Mouse (Mus musculus) intestine, postnatal 0 days (tissue): Measurements from ENCODE around the gene Pld2. TPM values are rescaled to one million over a fixed set of nuclear protein-coding genes. Genes with fewer than 3 reads are reported as not detected.
"Not testable (repeated sequence)": the region's sequence is repeated elsewhere in the genome, so short reads cannot be mapped to it uniquely, and the experiment has no call there.

Experiments
- ATAC-seq: fragments of 200-750 bp; cut with Nextera tagmentation; 2 replicates; pipeline ENCODE4 v1.8.0; 2017; ENCODE audit warnings: mild to moderate bottlenecking, moderate TSS enrichment, moderate library complexity
- H3K27ac ChIP-seq: fragments of 300-500 bp; sonication (generic); 2 replicates; pipeline ENCODE4 v1.5.1; 2014; ENCODE audit warnings: mild to moderate bottlenecking, low read depth, low read length, moderate library complexity
- H3K27me3 ChIP-seq: fragments of 300-500 bp; sonication (generic); replicated peaks from 2 replicates; pipeline ENCODE4 v1.6.1; 2014; ENCODE audit warnings: low read length, mixed read lengths; ENCODE audit not compliant: control insufficient read depth, insufficient read depth
- H3K36me3 ChIP-seq: fragments of 300-500 bp; sonication (generic); 2 replicates; pipeline ENCODE4 v1.6.1; 2014; ENCODE audit warnings: mild to moderate bottlenecking, moderate library complexity; ENCODE audit not compliant: control insufficient read depth, insufficient read depth
- H3K4me1 ChIP-seq: fragments of 300-500 bp; sonication (generic); replicated peaks from 2 replicates; pipeline ENCODE4 v1.6.1; 2014; ENCODE audit warnings: antibody characterized with exemption, low read length, mixed read lengths; ENCODE audit not compliant: control insufficient read depth, insufficient read depth
- H3K4me2 ChIP-seq: fragments of 300-500 bp; sonication (generic); replicated peaks from 2 replicates; pipeline ENCODE4 v1.6.1; 2014; ENCODE audit warnings: low read depth, mild to moderate bottlenecking, moderate library complexity
- H3K4me3 ChIP-seq: fragments of 300-500 bp; sonication (generic); 2 replicates; pipeline ENCODE4 v1.5.1; 2014; ENCODE audit warnings: low read depth, low read length
- H3K9ac ChIP-seq: fragments of 300-500 bp; sonication (generic); 2 replicates; pipeline ENCODE4 v1.6.1; 2014; ENCODE audit warnings: mild to moderate bottlenecking, low read depth, low read length
- H3K9me3 ChIP-seq: fragments of 300-500 bp; sonication (generic); 2 replicates; pipeline ENCODE4 v1.6.1; 2016; ENCODE audit warnings: mixed run types; ENCODE audit not compliant: control insufficient read depth
- CTCF ChIP-seq: sonication (generic); IDR thresholded peaks from 2 replicates; pipeline ENCODE4 v1.5.1; 2016; ENCODE audit warnings: low read depth, mild to moderate bottlenecking, control low read depth, antibody characterized with exemption, moderate library complexity
- WGBS: fragments of 180-500 bp; shearing (Covaris S2); extraction: QIAGEN DNeasy Blood & Tissue Kit; methylation state at CpG from one replicate; pipeline ENCODE4 v1.1.7; 2014; 5-methylcytosine and 5-hydroxymethylcytosine counted together
- polyA plus RNA-seq: library from polyadenylated mRNA; unstranded; fragments of >200 nt; fragmentation: Nextera tagmentation; extraction: Ambion mirVana; gene quantifications from 2 replicates; pipeline ENCODE4 v1.2.1, GENCODE M21; 2015

Gene Pld2
- polyA plus RNA-seq, 1 experiment from 2014 or later: 5.9 TPM

DNA sequence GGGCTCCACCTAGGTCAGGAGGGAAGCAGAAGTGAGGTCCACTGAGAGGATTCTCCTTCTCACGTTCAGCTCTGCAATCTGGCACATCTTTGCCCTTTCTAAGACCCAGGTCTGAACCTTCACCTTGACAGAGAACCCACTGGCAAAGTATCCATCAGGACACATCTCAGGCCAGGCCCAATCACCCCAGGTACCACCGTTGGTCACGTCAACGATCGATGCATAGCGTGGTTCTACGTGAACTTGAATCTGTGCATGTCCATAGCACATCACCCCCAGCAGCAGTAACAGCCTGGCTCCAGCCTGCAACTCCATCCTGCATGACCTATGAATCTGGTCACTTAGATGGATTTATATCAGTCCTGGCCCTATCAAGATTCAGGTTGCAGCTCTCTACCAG is 25.6 kb upstream of the Pld2 start, which contains the start of gene Vmo1:
Vmo1 (minus strand) TSS at position 329 of the 400 bp plus-strand sequence.
- Histone ChIP-seq H3K27ac (no peak within 1 kb of the TSS), H3K36me3 (peaks cover 3% of the 10 kb centered on the region; the same call in 1 of the 2 replicates), H3K4me2 (no peak within 1 kb of the TSS), H3K4me1 (no peaks in the 10 kb centered on the region), H3K9me3 (no peaks in the 10 kb centered on the region), H3K4me3 (no peak within 1 kb of the TSS), H3K9ac (no peak within 1 kb of the TSS), H3K27me3 (no peaks in the 10 kb centered on the region)
- WGBS: 80% methylated on average over 7 of the region's 7 CpGs
- TF ChIP-seq CTCF: no peak
- no peak for ATAC-seq

DNA sequence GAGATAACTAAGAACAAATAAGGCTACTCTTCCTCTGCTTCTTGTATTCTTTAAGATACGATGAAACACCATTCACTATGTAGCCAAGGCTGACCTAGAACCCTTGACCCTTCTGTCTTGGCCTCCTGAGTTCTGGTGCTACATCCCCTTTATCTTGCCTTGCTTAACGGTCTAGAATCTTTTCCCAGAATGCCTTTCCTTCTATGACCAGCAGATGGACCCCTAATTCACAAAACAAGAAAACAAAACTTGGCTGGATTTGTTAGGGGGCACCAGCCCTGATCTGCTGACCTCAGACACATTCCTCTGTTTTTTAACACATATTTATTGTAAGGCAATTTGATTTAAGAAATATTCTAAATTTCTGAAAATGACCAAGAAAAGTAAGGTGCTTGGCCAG is 23.5 kb upstream of the Pld2 start:
- Histone ChIP-seq H3K4me1 (no peaks in the 10 kb centered on the region), H3K9me3 (no peaks in the 10 kb centered on the region), H3K4me2 (no peak overlapping the region), H3K4me3 (no peak overlapping the region), H3K36me3 (no peaks in the 10 kb centered on the region), H3K27ac (no peak overlapping the region), H3K27me3 (no peaks in the 10 kb centered on the region), H3K9ac (no peak overlapping the region)
- TF ChIP-seq CTCF: peak; percentile 82
- WGBS: 15% methylated on average over 2 of the region's 2 CpGs
- ATAC-seq: no peak

DNA sequence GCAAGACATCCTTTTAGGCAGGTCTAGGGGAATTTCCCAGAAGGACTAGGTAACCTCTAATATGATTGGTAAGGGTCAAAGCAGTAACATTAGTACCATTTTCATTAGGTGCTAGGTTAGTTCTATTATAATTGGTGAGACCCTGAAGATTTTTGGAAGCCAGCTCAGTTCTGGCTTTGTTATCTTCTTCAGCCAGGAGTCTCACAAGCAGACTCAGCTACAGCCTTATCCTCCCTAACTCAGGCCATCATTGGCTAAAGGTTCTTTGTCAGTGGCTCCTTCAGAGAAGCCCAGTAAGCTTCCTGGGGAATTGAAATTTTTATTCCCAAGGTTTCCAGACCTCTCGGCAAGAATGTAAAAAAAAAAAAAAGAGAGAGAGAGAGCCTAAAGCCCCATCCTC is 21.4 kb upstream of the Pld2 start:
- H3K27me3 ChIP-seq: no peaks in the 10 kb centered on the region
- no peak overlapping the region for H3K4me2 ChIP-seq
- no peak overlapping the region for H3K9ac ChIP-seq
- ATAC-seq: no peak
- H3K36me3 ChIP-seq: no peaks in the 10 kb centered on the region
- H3K9me3 ChIP-seq: no peaks in the 10 kb centered on the region
- H3K4me3 ChIP-seq: no peak overlapping the region
- WGBS: 45% methylated on average over 1 of the region's 1 CpGs
- no peaks in the 10 kb centered on the region for H3K4me1 ChIP-seq
- TF ChIP-seq CTCF: no peak
- H3K27ac ChIP-seq: no peak overlapping the region

DNA sequence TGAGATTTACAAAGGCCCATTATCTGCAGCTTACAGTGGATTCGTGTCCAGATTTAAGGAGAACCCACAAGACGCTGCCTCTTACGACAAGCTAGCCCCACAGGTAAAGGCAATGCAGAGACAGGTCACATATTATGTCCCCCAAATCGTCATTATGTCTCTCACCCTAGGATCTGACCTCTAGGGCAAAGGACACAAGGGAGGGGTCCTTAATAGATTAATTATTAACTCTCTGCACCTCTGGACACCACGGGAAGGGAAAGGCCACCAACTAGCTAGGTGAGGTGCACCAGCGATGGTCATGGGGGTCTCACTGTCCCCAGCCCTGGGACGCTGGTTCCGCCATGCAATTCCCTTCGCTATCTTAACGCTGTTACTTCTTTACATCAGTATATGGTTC is 20.9 kb upstream of the Pld2 start, which contains the start of gene Gltpd2:
Gltpd2 (plus strand) TSS at position 274 of the 400 bp plus-strand sequence.
- no peak for ATAC-seq

DNA sequence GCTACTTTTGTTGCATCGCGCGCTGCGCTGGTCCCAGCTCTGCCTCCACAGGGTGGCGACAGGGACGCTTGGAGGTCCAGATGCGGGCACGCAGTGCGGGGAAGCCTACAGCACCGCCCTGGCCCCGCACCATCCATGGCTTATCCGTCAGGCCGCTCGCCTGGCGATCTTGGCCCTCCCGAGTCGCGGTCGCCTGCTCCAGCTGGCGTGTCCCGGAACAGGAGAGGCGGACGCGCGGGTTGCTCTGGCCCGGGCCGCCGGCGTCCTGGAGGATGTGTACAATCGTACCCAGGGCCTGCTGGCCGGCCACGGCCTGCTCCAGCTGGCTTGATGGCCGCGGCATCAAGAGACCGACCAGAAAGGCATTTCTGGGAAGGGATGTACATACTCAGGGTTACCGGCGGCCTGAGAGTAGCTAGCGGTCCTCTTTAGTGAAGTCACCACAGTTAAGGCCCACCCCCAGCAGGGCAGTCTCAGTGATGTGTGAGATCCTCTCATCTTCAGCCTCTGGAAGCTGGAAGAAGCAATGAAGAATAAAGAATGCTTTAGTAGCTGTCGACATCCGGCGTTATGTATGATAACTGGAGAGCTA is 19.6 kb upstream of the Pld2 start:
- ATAC-seq: no peak
- Histone ChIP-seq H3K4me2 (peak overlapping the region; percentile 57), H3K9me3 (no peaks in the 10 kb centered on the region), H3K27ac (peak overlapping the region; percentile 72), H3K36me3 (no peaks in the 10 kb centered on the region), H3K27me3 (no peaks in the 10 kb centered on the region), H3K4me1 (no peaks in the 10 kb centered on the region), H3K9ac (peak overlapping the region; percentile 56), H3K4me3 (peak overlapping the region; percentile 24; the same call in 1 of the 2 replicates)
- peak; percentile 54 for TF ChIP-seq CTCF
- 36% methylated on average over 41 of the region's 41 CpGs for WGBS

More for the DNA sequence above, 20.9 kb upstream of the Pld2 start, which contains the start of gene Gltpd2:
- no peaks in the 10 kb centered on the region for H3K27me3 ChIP-seq
- WGBS: 56% methylated on average over 10 of the region's 10 CpGs
- TF ChIP-seq CTCF: no peak
- H3K9me3 ChIP-seq: no peaks in the 10 kb centered on the region
- H3K4me1 ChIP-seq: no peaks in the 10 kb centered on the region
- peak within 1 kb of the TSS; percentile 72 for H3K27ac ChIP-seq
- peak within 1 kb of the TSS; percentile 56; the same call in 1 of the 2 replicates for H3K9ac ChIP-seq
- H3K36me3 ChIP-seq: no peaks in the 10 kb centered on the region
- H3K4me3 ChIP-seq: peak within 1 kb of the TSS; percentile 24; the same call in 1 of the 2 replicates
- peak within 1 kb of the TSS; percentile 57 for H3K4me2 ChIP-seq

DNA sequence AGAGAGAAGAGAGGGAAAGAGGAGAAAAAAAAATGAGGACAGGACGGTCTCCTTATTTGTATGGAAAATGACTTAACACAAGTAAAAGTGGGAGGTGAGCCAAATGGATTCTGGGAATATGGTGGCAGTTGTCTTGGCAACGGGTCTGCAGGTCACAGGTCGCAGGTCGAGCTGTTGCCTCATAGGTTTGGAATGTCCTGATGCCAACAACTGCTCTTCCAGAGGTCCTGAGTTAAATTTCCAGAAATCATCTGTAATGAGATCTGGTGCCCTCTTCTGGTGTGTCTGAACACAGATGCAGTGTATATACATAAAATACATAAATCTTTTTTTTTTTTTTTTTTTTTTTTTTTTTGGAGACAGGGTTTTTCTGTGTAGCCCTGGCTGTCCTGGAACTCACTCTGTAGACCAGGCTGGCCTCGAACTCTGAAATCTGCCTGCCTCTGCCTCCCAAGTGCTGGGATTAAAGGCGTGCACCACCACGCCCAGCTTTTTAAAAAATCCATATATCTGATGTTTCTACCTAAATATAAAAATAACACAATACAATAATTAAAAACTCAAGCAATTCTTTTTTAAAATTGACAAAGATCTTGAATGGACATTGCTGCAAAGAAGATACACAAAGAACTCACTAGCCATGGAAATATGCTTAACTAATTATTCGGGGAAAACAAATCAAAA is 16.4 kb upstream of the Pld2 start:
- not testable (repeated sequence) for H3K9me3 ChIP-seq, H3K4me2 ChIP-seq, H3K4me1 ChIP-seq, H3K9ac ChIP-seq, H3K4me3 ChIP-seq, H3K27me3 ChIP-seq, ATAC-seq, H3K27ac ChIP-seq
- WGBS: 93% methylated on average over 8 of the region's 8 CpGs
- TF ChIP-seq CTCF: peak; percentile 25; the same call in 1 of the 2 replicates
- H3K36me3 ChIP-seq: peaks cover 21% of the 10 kb centered on the region
